Comparison of ENCODE assay signal across 14 mouse cellular contexts in the genomic region with DNA sequence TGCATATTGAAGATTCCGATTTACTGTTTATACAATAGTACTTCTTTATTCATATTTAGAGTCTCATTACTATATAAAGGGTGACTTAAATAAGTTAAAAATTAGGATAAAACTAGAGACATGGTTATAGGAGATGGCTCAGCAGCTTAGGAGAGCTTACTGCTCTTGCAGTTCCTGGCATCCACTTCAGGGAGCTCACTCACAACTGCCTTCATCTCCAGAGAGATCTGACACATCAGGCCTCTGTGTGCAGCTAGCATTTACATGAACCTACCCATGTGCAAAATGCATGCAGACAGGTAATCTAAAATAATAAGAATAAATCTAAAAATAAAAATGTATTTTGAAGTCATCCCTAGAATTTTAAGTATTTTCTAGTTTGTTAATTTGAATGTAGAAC. TPM values are rescaled to one million over a fixed set of nuclear protein-coding genes. Genes with fewer than 3 reads are reported as not detected.
DNase-seq lines count a peak whose midpoint lies in the region; ATAC-seq and TF ChIP-seq lines count a peak whose summit lies in the region.
"Had no signal": no experiment of that assay in that cellular context is flagged by ENCODE, and none has a peak within 500 bp of the region (broad histone marks: within the 10 kb centered on the region; RNA-seq: fewer than 3 reads in every experiment).

No protein-coding gene starts in this region.

- no peaks in the 10 kb centered on the region for H3K27me3 ChIP-seq in hindbrain, embryonic 11.5 days (ENCODE audit: control insufficient read depth, insufficient read depth, low read length)
- no peaks in the 10 kb centered on the region for H3K27me3 ChIP-seq in midbrain, embryonic 14.5 days (ENCODE audit: control insufficient read depth, insufficient read depth, low read length)
- no peaks in the 10 kb centered on the region for H3K27me3 ChIP-seq in liver, postnatal 0 days (ENCODE audit: insufficient read depth, low read length)
- H3K27me3 ChIP-seq: neural tube, embryonic 12.5 days had no signal

- no peak for TF ChIP-seq EP300 in liver, postnatal 0 days (IDR thresholded peaks at IDR 0.05; ENCODE audit: low read depth)

- peaks cover 7% of the 10 kb centered on the region for H3K4me1 ChIP-seq in hindbrain, embryonic 11.5 days (replicated peaks; ENCODE audit: control insufficient read depth, insufficient read depth, low read length)
- H3K4me1 ChIP-seq in midbrain, embryonic 14.5 days (ENCODE audit: control insufficient read depth, insufficient read depth, low read length) = peaks cover 43% of the 10 kb centered on the region
- H3K4me1 ChIP-seq in liver, postnatal 0 days (ENCODE audit: insufficient read depth) = 0 out of 2 replicates have a peak, but pooled peaks cover 2% of the 10 kb centered on the region

- TF ChIP-seq CTCF in layer of hippocampus, adult 2 months (conservative IDR thresholded peaks at IDR 0.05) = no peak
- TF ChIP-seq CTCF in liver, postnatal 0 days (IDR thresholded peaks at IDR 0.05; ENCODE audit: low read depth) = no peak

- WGBS in hindbrain, embryonic 11.5 days = 87% methylated on average over 1 of the region's 1 CpGs
- WGBS in midbrain, embryonic 14.5 days = 57% methylated on average over 1 of the region's 1 CpGs
- 88% methylated on average over 1 of the region's 1 CpGs for WGBS in liver, postnatal 0 days (ENCODE audit: insufficient replicate concordance)

- H3K4me2 ChIP-seq in hindbrain, embryonic 11.5 days (replicated peaks; ENCODE audit: low read depth, low read length) = no peak overlapping the region
- H3K4me2 ChIP-seq in midbrain, embryonic 14.5 days (ENCODE audit: low read length) = peak overlapping the region; percentile 13
- H3K4me2 ChIP-seq in liver, postnatal 0 days (ENCODE audit: low read depth, low read length) = no peak overlapping the region

- no peak overlapping the region for H3K9ac ChIP-seq in hindbrain, embryonic 11.5 days (ENCODE audit: low read depth, low read length)
- no peak overlapping the region for H3K9ac ChIP-seq in midbrain, embryonic 14.5 days (replicated peaks; ENCODE audit: low read length)
- no peak overlapping the region for H3K9ac ChIP-seq in liver, postnatal 0 days (replicated peaks)
- H3K9ac ChIP-seq: neural tube, embryonic 12.5 days had no signal

- H3K4me3 ChIP-seq in layer of hippocampus, adult 2 months = no peak overlapping the region
- no peak overlapping the region for H3K4me3 ChIP-seq in hindbrain, embryonic 11.5 days (ENCODE audit: low read depth, low read length)
- H3K4me3 ChIP-seq in midbrain, embryonic 14.5 days (replicated peaks; ENCODE audit: low read depth, low read length) = no peak overlapping the region
- H3K4me3 ChIP-seq in liver, postnatal 0 days (ENCODE audit: low read depth, low read length) = no peak overlapping the region
- H3K4me3 ChIP-seq: neural tube, embryonic 12.5 days had no signal

- peak overlapping the region; percentile 85 for H3K27ac ChIP-seq in layer of hippocampus, adult 2 months
- H3K27ac ChIP-seq in hindbrain, embryonic 11.5 days (ENCODE audit: low read depth, low read length) = peak overlapping the region; percentile 58
- H3K27ac ChIP-seq in midbrain, embryonic 14.5 days (replicated peaks; ENCODE audit: low read depth, low read length) = peak overlapping the region; percentile 77
- H3K27ac ChIP-seq in liver, postnatal 0 days (ENCODE audit: low read depth) = no peak overlapping the region

- H3K9me3 ChIP-seq in hindbrain, embryonic 11.5 days (ENCODE audit: control insufficient read depth, low read length) = no peaks in the 10 kb centered on the region
- H3K9me3 ChIP-seq in midbrain, embryonic 14.5 days (ENCODE audit: control insufficient read depth, low read length) = no peaks in the 10 kb centered on the region
- no peaks in the 10 kb centered on the region for H3K9me3 ChIP-seq in liver, postnatal 0 days (ENCODE audit: low read length)
- H3K9me3 ChIP-seq: G1E; neural tube, embryonic 12.5 days had no signal

- ATAC-seq in hindbrain, embryonic 11.5 days (ENCODE audit: low FRiP score) = no peak
- no peak for ATAC-seq in midbrain, embryonic 14.5 days (ENCODE audit: low FRiP score, low TSS enrichment)
- ATAC-seq in liver, postnatal 0 days = no peak
- ATAC-seq: activated CD4-positive, CD25-positive, alpha-beta regulatory T cell, adult 4 months had no signal

- H3K36me3 ChIP-seq in hindbrain, embryonic 11.5 days (ENCODE audit: control insufficient read depth, insufficient read depth, low read length) = no peaks in the 10 kb centered on the region
- peaks cover 3% of the 10 kb centered on the region; the same call in 1 of the 2 replicates for H3K36me3 ChIP-seq in midbrain, embryonic 14.5 days (ENCODE audit: control insufficient read depth, insufficient read depth, low read length)
- H3K36me3 ChIP-seq in liver, postnatal 0 days (replicated peaks; ENCODE audit: insufficient read depth, low read length) = peaks cover 21% of the 10 kb centered on the region

- DNase-seq in embryo, embryonic 10 days (ENCODE audit: low spot score) = peak; percentile 13
- no peak for DNase-seq in embryo, embryonic 9.5 days (ENCODE audit: extremely low spot score)
- DNase-seq in layer of hippocampus, adult 2 months (ENCODE audit: low spot score in 2 of 2) = no peak
- no peak for DNase-seq in layer of hippocampus, postnatal 25 days (ENCODE audit: extremely low spot score in 1 of 2, low spot score in 1 of 2)
- no peak for DNase-seq in hindbrain, embryonic 11.5 days (ENCODE audit: low spot score)
- no peak for DNase-seq in midbrain, embryonic 14.5 days
- DNase-seq in liver, postnatal 0 days = no peak
- no peak for DNase-seq in gastrocnemius, postnatal 25 days
- DNase-seq: kidney, postnatal 36 days; lung, postnatal 4 days; right cerebral cortex, postnatal 4 days had no signal

RNA-seq across cellular contexts. Expression of gene Atf7ip, which starts 36.1 kb away (rescaled TPM):
- 100 to 1,000 TPM; 103 to 116 TPM for total RNA-seq in layer of hippocampus, adult 2 months (2021)
- 100 to 1,000 TPM; 105 to 131 TPM for total RNA-seq in layer of hippocampus, postnatal 25 days (2021)
- 54.1 and 73.7 TPM in 2 replicates for polyA plus RNA-seq in hindbrain, embryonic 11.5 days (2014; fragmentation: Nextera tagmentation; extraction: Ambion mirVana)
- polyA plus RNA-seq in midbrain, embryonic 14.5 days (2014; fragmentation: Nextera tagmentation; extraction: Ambion mirVana) = 49.8 and 57.9 TPM in 2 replicates
- 5.6 and 6.6 TPM in 2 replicates for polyA plus RNA-seq in liver, postnatal 0 days (2015; fragmentation: Nextera tagmentation; extraction: Ambion mirVana)
- 10 to 100 TPM; 38.2 to 43.5 TPM for total RNA-seq in gastrocnemius, postnatal 25 days (2021)
